Mouse (Mus musculus) testis, postnatal 14 days (tissue): ENCODE measurements around the gene Mrpl19.

Experiments
- DNase-seq: peaks from one replicate; pipeline ENCODE4 v3.0.0; 2021; ENCODE audit warnings: low spot score

The Mrpl19 gene

GRCm38 (mm10) chr6:81929402-81929801 lies 36.4 kb downstream of the Mrpl19 start:
- no peak for DNase-seq

GRCm38 (mm10) chr6:81924304-81924703 lies 41.5 kb downstream of the Mrpl19 start:
- DNase-seq: no peak

- peak; percentile 94 for DNase-seq
Measured at GRCm38 (mm10) chr6:81923523-81924142, 42.1 kb downstream of the Mrpl19 start, which contains the start of gene Gcfc2. Gene Gcfc2 (plus strand): TSS chr6:81923669.

GRCm38 (mm10) chr6:81912177-81912576 lies 53.6 kb downstream of the Mrpl19 start:
- no peak for DNase-seq

- no peak for DNase-seq
Measured at GRCm38 (mm10) chr6:81911713-81912112, 54.0 kb downstream of the Mrpl19 start.

GRCm38 (mm10) chr6:81911244-81911643 lies 54.5 kb downstream of the Mrpl19 start:
- DNase-seq: no peak

- peak; percentile 15 for DNase-seq
Measured at GRCm38 (mm10) chr6:81910302-81910855, 55.4 kb downstream of the Mrpl19 start.
